Mouse (Mus musculus) right cerebral cortex, postnatal 25 days (tissue): Measurements from ENCODE around the gene 4933406M09Rik.
A peak's percentile ranks its signal among the peaks of the same experiment; 100 is the strongest.

ENCODE experiments used
- DNase-seq: peaks from one replicate; pipeline ENCODE4 v3.0.0; 2022

4933406M09Rik gene

GRCm38 (mm10) chr1:134385666-134386065, at the start of gene 4933406M09Rik:
Gene 4933406M09Rik, plus strand, starts transcription at chr1:134385940.
- DNase-seq: no peak

GRCm38 (mm10) chr1:134336958-134337710, 48.6 kb upstream of the 4933406M09Rik start:
- no peak for DNase-seq

GRCm38 (mm10) chr1:134339162-134339561, 46.6 kb upstream of the 4933406M09Rik start:
- no peak for DNase-seq

- no peak for DNase-seq
These were observed 45.8 kb upstream of the 4933406M09Rik start for GRCm38 (mm10) chr1:134339757-134340619.

GRCm38 (mm10) chr1:134341641-134342277, 44.0 kb upstream of the 4933406M09Rik start:
- DNase-seq: no peak

GRCm38 (mm10) chr1:134342278-134342664, 43.5 kb upstream of the 4933406M09Rik start:
- DNase-seq: no peak

GRCm38 (mm10) chr1:134342781-134343310, 42.9 kb upstream of the 4933406M09Rik start:
- no peak for DNase-seq

- no peak for DNase-seq
These were observed 42.2 kb upstream of the 4933406M09Rik start for GRCm38 (mm10) chr1:134343567-134343966.

GRCm38 (mm10) chr1:134344005-134344950, 41.5 kb upstream of the 4933406M09Rik start:
- DNase-seq: peak; percentile 86

GRCm38 (mm10) chr1:134345075-134345474, 40.7 kb upstream of the 4933406M09Rik start:
- DNase-seq: no peak

GRCm38 (mm10) chr1:134347791-134348190, 37.9 kb upstream of the 4933406M09Rik start:
- DNase-seq: no peak

- no peak for DNase-seq
These were observed 32.4 kb upstream of the 4933406M09Rik start for GRCm38 (mm10) chr1:134353326-134353725.

- DNase-seq: no peak
These were observed 28.3 kb upstream of the 4933406M09Rik start for GRCm38 (mm10) chr1:134357461-134357860.

- no peak for DNase-seq
These were observed 25.1 kb upstream of the 4933406M09Rik start for GRCm38 (mm10) chr1:134360656-134361055.

GRCm38 (mm10) chr1:134361195-134361856, 24.4 kb upstream of the 4933406M09Rik start:
- DNase-seq: no peak

- peak; percentile 98 for DNase-seq
These were observed 23.9 kb upstream of the 4933406M09Rik start, which contains the start of gene Tmem183a for GRCm38 (mm10) chr1:134361857-134362212. Gene Tmem183a, minus strand, starts transcription at chr1:134361979.

GRCm38 (mm10) chr1:134363194-134363593, 22.5 kb upstream of the 4933406M09Rik start:
- DNase-seq: no peak

- no peak for DNase-seq
These were observed 20.2 kb upstream of the 4933406M09Rik start for GRCm38 (mm10) chr1:134365491-134365890.

GRCm38 (mm10) chr1:134368777-134369337, 16.9 kb upstream of the 4933406M09Rik start:
- peak; percentile 25 for DNase-seq

GRCm38 (mm10) chr1:134374124-134374523, 11.6 kb upstream of the 4933406M09Rik start:
- DNase-seq: no peak

- DNase-seq: no peak
These were observed 4.7 kb upstream of the 4933406M09Rik start for GRCm38 (mm10) chr1:134381051-134381450.
